Mouse (Mus musculus): Measurements from ENCODE around the gene Pex10.

DNA sequence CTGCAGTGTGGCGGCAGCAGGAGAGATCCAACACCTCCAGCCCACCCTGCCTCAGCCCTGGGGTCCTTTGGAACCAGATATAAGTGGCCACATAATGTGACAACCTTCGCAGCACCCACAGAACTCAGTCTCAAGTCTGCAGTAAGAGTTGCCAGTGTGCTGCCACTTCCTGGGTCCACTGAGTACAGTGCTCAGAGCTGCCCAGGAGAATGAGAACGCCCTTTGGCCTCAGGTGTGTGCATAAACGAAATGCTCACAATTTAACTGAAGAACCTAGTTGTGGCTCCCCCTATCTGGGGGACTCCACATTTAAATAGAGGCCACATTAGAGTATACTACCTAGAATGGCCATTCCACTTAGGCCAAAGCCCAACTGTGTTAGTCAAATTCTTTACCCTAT is 16.7 kb downstream of the Pex10 start:
- TF ChIP-seq CTCF (conservative IDR thresholded peaks at IDR 0.05; ENCODE audit: low read length): no peak
- TF ChIP-seq NANOG (IDR thresholded peaks at IDR 0.05; ENCODE audit: borderline replicate concordance, low read length): no peak
- TF ChIP-seq POU5F1 (IDR thresholded peaks at IDR 0.05; ENCODE audit: borderline replicate concordance, low read length): no peak

All from E14TG2a.4 (cell line).